Mouse (Mus musculus): ENCODE results near the gene Gnat2.

Gnat2 gene

DNA sequence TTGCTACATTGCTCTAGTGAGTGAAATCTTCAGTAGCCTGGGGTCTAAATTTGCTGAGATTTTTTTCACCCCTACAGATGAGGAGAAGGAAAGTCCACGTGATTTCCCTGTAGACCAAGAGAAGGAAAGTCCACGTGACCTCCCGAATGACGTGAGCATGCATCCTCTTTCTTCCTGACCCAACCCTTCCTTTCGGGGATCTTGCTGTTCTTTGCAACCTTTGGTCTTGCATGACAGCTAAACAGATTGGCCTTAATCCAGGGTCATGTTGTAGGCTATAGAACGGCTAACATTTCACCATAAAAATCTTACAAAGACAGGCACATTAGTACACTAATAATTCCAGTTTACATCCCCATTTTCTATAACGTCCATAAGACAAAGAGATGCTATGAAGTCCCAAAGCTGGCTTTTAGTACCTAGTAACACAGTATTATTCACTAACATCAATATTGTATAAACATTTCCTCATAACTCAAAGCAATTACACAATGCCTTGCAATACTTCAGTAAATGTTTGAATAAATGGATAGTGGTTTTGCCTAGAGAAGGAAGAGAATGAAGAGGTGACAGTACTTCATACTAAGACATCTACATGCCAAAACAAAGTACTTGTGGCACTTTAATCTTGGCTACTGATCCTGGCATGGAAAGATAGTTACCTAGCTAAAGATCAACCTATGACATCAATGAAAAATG lies 21.2 kb downstream of the Gnat2 start:
- DNase-seq (ENCODE audit: low read depth, low spot score): no peak

DNA sequence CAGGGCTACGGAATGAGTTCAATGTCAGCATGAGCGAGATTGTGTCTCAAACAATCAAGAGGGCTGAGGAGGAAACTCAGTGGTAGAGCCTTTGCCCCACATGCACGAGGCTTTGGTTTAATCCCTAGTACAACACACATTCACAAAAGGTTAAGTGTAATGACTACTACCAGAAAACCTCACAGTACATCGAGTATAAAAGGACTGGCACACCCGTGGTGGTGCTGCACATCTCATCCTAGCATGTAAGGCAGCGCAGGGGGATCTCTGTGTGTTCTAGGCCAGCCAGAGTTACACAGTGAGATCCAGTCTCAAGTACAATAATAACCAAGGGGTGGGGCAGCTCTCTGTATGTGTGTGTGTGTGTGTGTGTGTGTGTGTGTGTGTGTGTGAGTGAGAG lies 24.9 kb downstream of the Gnat2 start:
- no peak for DNase-seq (ENCODE audit: low read depth, low spot score)

- no peak for DNase-seq (ENCODE audit: low read depth, low spot score)
Measured at GRCm38 (mm10) chr3:108121101-108121500, 28.5 kb downstream of the Gnat2 start.

- DNase-seq (ENCODE audit: low read depth, low spot score): no peak
Measured at GRCm38 (mm10) chr3:108123242-108123641, 30.7 kb downstream of the Gnat2 start.

DNA sequence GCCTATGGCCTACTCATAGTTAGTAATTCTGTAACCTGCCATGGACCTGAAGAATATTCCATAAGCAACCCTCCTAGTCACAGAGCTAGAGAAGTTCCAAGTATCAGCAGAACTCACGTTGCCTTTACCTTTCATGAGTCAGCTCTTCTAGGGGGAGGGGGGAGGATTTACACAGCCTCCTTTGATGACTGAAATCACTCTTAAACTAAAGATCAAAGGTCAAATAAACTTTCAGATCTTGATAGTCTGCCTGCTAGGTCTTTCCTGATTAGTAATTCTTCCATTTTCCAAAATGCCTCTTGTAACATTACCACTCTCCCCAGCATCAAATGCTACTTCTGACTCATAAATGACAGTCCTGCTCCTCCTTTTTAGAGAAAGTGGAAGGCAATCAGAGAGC lies 31.5 kb downstream of the Gnat2 start:
- DNase-seq (ENCODE audit: low read depth, low spot score): no peak

GRCm38 (mm10) chr3:108126327-108126726 lies 33.7 kb downstream of the Gnat2 start:
- DNase-seq (ENCODE audit: low read depth, low spot score): no peak

DNA sequence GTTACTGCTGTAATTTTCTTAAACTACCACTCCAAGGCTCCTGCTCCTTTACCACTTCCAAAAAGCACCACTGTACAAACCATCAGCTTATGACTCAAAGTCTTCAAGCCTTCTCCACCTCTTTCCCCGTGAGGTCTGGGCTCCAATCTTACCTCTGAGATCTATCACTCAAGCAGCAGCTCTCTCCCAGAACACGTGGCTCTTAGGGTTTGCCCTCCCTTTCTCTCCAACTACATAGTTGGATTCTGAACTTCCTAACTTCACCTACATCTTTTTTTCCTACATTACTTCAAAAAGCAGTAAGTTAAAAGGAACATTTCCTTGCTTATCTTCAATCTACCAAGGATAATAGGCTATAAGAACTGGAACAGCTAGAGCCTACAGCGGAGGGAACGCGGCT lies 35.9 kb downstream of the Gnat2 start:
- DNase-seq (ENCODE audit: low read depth, low spot score): no peak

DNA sequence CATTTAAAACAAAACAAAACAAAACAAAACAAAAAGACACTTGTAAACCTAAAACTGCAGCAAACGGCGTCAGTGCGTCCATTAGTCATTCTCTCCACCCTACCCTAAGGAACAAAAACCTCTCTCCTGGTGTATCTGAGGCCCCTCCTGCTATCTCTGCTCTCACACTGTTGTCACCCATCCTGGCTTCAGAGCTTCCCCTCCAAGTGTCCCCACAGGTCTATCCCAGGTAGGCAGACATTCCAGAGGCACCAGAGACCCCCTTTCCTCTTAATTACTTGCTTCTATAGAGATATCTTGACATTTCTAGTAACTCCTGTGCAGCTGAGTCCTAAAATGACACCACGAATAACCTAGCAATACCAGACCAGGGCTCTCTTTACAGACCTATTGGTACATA lies 36.8 kb downstream of the Gnat2 start:
- DNase-seq (ENCODE audit: low read depth, low spot score): no peak

- no peak for DNase-seq (ENCODE audit: low read depth, low spot score)
Measured at GRCm38 (mm10) chr3:108129804-108130203, 37.2 kb downstream of the Gnat2 start.

DNA sequence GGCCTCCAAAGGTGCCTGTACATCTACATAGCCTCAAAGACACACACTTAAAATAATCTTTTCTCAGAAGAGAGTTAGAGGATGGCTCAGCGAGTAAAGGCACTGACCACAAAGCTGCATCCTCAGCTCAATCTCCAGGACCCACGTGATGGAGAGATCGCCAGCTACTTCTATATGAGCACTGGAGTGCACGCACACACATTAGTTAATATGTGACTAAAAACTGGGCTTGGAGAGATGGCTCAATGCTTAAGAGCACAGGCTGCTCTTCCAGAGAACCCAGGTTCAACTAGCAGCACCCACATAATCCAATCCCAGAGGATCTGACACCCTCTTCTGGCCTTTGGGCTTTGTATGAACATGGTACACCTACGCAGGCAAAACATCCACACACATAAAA lies 38.6 kb downstream of the Gnat2 start:
- no peak for DNase-seq (ENCODE audit: low read depth, low spot score)

DNA sequence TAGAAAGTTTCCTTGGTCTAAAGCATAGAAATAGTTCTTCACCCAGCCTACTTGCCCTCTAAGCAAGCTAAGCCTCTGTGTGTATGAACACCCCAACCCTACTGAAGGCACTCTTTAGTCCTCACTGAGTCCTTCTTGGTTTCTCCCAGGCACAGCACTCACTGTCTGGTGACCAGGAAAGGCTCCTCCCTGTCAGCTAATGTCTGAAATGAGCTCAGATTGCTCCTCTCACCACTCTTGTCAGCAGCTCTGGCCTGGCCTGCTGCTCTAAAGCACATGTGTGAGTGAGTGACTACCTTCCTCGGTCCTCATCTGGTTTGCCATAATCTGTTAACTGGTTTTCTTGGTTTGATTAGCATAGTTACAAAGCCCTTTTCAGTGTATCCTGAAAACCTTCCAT lies 39.2 kb downstream of the Gnat2 start:
- no peak for DNase-seq (ENCODE audit: low read depth, low spot score)

- DNase-seq (ENCODE audit: low read depth, low spot score): no peak
Measured at GRCm38 (mm10) chr3:108132484-108132883, 39.9 kb downstream of the Gnat2 start.

DNA sequence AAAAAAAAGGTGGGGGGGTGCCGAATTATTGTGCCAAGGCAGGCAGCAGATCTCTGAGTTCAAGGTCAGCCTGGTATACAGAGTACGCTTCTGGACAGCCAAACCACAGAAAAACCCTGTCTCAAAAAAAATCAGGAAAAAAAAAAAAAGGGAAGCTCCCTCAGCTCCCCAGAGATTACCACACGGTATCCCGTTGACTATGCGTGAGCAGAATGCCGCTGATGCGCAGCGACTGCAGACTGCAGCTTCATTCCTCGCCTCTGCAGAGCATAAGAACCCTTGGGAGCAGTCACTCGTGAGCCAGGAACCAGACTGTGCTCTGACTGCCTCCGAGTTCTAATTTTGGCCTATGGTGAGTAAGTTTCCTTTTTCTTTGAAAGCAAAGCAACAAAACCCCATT lies 42.1 kb downstream of the Gnat2 start:
- peak; percentile 87 for DNase-seq (ENCODE audit: low read depth, low spot score)

DNA sequence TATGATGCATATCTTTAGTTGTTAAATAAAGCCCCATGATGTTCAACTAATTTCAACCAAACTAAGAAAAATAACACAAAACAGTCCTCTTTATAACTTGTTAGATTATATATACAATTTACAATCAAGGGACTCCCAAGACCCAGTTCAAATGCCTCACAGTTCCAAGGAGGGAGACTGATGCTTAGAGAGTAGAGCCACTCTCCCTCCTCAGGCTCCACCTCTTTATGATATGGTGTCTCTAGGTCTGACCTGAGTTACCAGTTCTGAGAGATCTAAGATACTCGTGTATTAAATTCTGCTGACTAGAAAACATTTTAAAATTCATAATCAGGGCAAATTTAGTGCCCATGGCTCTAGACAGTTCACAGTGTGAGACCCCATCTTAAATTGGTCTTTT lies 46.5 kb downstream of the Gnat2 start:
- no peak for DNase-seq (ENCODE audit: low read depth, low spot score)

- no peak for DNase-seq (ENCODE audit: low read depth, low spot score)
Measured at GRCm38 (mm10) chr3:108140786-108141185, 48.2 kb downstream of the Gnat2 start.

DNA sequence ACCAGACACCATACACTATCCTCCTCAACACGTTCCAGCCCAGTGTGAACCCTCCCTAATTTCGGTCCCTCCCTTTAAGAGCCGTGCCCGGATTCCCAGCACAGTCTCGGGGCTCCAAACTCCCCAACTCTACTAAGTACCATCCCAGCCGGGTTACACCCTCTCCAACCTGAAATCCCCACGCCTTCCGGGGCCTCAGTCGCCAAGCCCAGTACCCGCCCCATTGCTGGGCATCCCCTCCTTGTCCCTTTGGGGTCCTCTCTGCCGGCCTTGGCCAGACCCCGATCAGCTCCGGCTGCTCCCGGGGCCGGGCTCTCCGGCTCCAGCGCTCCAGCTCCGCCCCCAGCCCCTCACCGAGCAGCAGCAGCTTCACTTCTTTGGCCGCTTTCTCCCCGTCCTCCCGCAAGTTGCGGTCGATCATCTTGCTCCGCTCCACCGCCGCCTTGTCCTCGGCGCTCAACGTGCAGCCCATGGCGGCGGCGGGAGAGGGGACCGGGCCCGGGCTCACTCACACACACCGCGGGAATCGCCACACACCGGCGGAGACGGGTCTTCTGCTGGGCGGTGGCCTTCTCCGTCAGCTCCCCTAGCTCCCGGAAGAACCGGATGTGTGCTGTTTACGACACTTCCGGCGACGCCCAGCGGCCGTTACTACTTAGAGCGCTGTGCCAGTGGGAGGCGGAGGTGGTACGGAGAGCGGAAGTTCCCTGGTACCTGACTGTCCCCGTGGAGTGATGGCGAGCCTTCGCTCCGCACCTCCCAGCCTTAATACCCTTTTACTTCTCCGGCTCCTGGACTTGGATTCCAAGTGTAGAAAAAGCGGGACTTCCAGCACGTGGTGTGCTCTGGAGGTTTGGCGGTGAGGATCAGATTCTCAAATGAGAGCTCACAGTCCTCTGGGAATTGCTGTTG lies 53.2 kb downstream of the Gnat2 start, which contains the start of gene Gnai3:
TSS of gene Gnai3 (minus strand) at position 613 of the 912 bp plus-strand sequence.
- DNase-seq (ENCODE audit: low read depth, low spot score): peak; percentile 87

- no peak for DNase-seq (ENCODE audit: low read depth, low spot score)
Measured at GRCm38 (mm10) chr3:108146671-108147070, 54.1 kb downstream of the Gnat2 start.

DNA sequence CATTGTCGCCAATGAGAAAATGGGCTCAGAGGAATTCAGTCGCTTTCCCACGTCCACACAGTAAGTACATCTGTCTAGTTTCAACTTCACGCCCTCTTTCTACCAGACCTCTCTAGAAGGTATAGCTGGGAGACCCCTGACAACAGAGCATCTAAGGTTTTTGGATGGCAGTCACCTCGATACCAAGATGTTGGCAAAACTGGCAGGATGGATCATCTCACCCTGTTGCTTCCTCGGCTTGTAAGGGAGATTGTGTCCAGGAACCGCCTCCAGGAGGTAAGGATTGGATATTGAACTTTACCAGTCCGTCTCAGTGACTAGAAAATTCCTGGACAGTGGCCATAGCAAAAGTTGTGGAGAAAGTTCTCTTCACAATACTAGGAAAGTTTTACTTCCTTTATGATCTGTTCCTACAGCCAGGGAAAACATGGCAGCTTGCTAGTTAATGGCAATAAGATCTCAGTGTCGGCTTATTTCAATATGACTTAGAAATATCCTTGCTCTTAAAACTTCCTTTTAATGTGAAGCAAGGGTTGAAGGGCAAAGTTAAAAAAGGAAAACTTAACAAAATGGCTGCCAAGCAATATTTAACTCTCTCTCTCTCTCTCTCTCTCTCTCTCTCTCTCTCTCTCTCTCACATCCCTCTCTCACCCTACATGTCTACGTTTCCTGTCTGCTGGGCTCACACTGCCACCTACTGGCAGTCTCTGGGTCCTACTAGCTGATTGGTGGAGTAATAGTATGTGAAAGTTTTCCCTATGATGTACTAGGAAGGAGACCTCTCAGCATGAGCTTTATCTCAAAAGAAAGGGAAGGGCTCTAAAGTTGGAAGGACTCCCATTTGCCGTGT lies 55.0 kb downstream of the Gnat2 start:
- peak; percentile 76 for DNase-seq (ENCODE audit: low read depth, low spot score)

Measured in telencephalon, adult 2 months (tissue).